Mouse (Mus musculus) kidney, embryonic 15.5 days (tissue): ENCODE measurements around the gene Mgat5b. TPM values are rescaled to one million over a fixed set of nuclear protein-coding genes. Genes with fewer than 3 reads are reported as not detected.

ENCODE experiments used
- ATAC-seq: fragments of 200-750 bp; cut with Nextera tagmentation; replicated peaks from 2 replicates; pipeline ENCODE4 v1.8.0; 2017; ENCODE audit warnings: moderate TSS enrichment; ENCODE audit not compliant: low FRiP score
- H3K27ac ChIP-seq: fragments of 300-500 bp; sonication (generic); 2 replicates; pipeline ENCODE4 v1.5.1; 2015; ENCODE audit warnings: mild to moderate bottlenecking, inconsistent platforms
- H3K27me3 ChIP-seq: fragments of 300-500 bp; sonication (generic); 2 replicates; pipeline ENCODE4 v1.6.1; 2015; ENCODE audit warnings: inconsistent platforms
- H3K36me3 ChIP-seq: fragments of 300-500 bp; sonication (generic); 2 replicates; pipeline ENCODE4 v1.6.1; 2015; ENCODE audit warnings: inconsistent platforms
- H3K4me1 ChIP-seq: fragments of 300-500 bp; sonication (generic); 2 replicates; pipeline ENCODE4 v1.6.1; 2015; ENCODE audit warnings: inconsistent platforms
- H3K4me2 ChIP-seq: fragments of 300-500 bp; sonication (generic); 2 replicates; pipeline ENCODE4 v1.6.1; 2015; ENCODE audit warnings: moderate library complexity, mild to moderate bottlenecking, inconsistent platforms
- H3K4me3 ChIP-seq: fragments of 300-500 bp; sonication (generic); replicated peaks from 2 replicates; pipeline ENCODE4 v1.5.1; 2015; ENCODE audit warnings: mild to moderate bottlenecking, inconsistent platforms
- H3K9ac ChIP-seq: fragments of 300-500 bp; sonication (generic); 2 replicates; pipeline ENCODE4 v1.6.1; 2015; ENCODE audit warnings: mild to moderate bottlenecking, inconsistent platforms
- H3K9me3 ChIP-seq: fragments of 300-500 bp; sonication (generic); replicated peaks from 2 replicates; pipeline ENCODE4 v1.6.1; 2016; ENCODE audit warnings: inconsistent platforms
- WGBS: fragments of 180-500 bp; shearing (Covaris S2); methylation state at CpG from one replicate; pipeline ENCODE4 v1.1.7; 2015; ENCODE audit warnings: mixed read lengths; 5-methylcytosine and 5-hydroxymethylcytosine counted together
- polyA plus RNA-seq: library from polyadenylated mRNA; unstranded; fragments of >200 nt; fragmentation: Nextera tagmentation; extraction: Ambion mirVana; gene quantifications from 2 replicates; pipeline ENCODE4 v1.2.1, GENCODE M21; 2015

Mgat5b gene
- polyA plus RNA-seq, 1 experiment from 2014 or later = 0.43 TPM

- H3K4me1 ChIP-seq = peaks cover 22% of the 10 kb centered on the region
- H3K36me3 ChIP-seq = no peaks in the 10 kb centered on the region
- no peak overlapping the region for H3K27ac ChIP-seq
- H3K9ac ChIP-seq = no peak overlapping the region
- H3K4me3 ChIP-seq = no peak overlapping the region
- H3K4me2 ChIP-seq = no peak overlapping the region
- peaks cover 21% of the 10 kb centered on the region for H3K27me3 ChIP-seq
- 0 out of 2 replicates have a peak, but pooled peaks cover 4% of the 10 kb centered on the region for H3K9me3 ChIP-seq
- no peak for ATAC-seq
- WGBS = 60% methylated on average over 2 of the region's 2 CpGs
These were observed 102.4 kb downstream of the Mgat5b start for GRCm38 (mm10) chr11:117021026-117021425.

- ATAC-seq = no peak
- H3K27me3 ChIP-seq = peaks cover 9% of the 10 kb centered on the region; the same call in 1 of the 2 replicates
- no peaks in the 10 kb centered on the region for H3K36me3 ChIP-seq
- H3K4me2 ChIP-seq = no peak overlapping the region
- H3K4me3 ChIP-seq = no peak overlapping the region
- no peak overlapping the region for H3K9ac ChIP-seq
- H3K27ac ChIP-seq = no peak overlapping the region
- 0 out of 2 replicates have a peak, but pooled peaks cover 4% of the 10 kb centered on the region for H3K4me1 ChIP-seq
- 95% methylated on average over 3 of the region's 3 CpGs for WGBS
- 0 out of 2 replicates have a peak, but pooled peaks cover 4% of the 10 kb centered on the region for H3K9me3 ChIP-seq
These were observed 104.9 kb downstream of the Mgat5b start for GRCm38 (mm10) chr11:117023537-117023936.

- ATAC-seq = no peak; the same call in 1 of the 2 replicates
- Histone ChIP-seq H3K9me3 (0 out of 2 replicates have a peak, but pooled peaks cover 4% of the 10 kb centered on the region), H3K9ac (no peak overlapping the region), H3K4me2 (no peak overlapping the region), H3K36me3 (no peaks in the 10 kb centered on the region), H3K27ac (no peak overlapping the region), H3K4me3 (no peak overlapping the region), H3K4me1 (peaks cover 15% of the 10 kb centered on the region; the same call in 1 of the 2 replicates), H3K27me3 (0 out of 2 replicates have a peak, but pooled peaks cover 12% of the 10 kb centered on the region)
- 39% methylated on average over 10 of the region's 10 CpGs for WGBS
These were observed 109.0 kb downstream of the Mgat5b start for GRCm38 (mm10) chr11:117027681-117028080.

GRCm38 (mm10) chr11:117028861-117029568 lies 110.4 kb downstream of the Mgat5b start:
- Histone ChIP-seq H3K9ac (no peak overlapping the region), H3K4me2 (no peak overlapping the region), H3K4me3 (no peak overlapping the region), H3K36me3 (no peaks in the 10 kb centered on the region), H3K4me1 (peaks cover 15% of the 10 kb centered on the region; the same call in 1 of the 2 replicates), H3K27ac (no peak overlapping the region), H3K27me3 (0 out of 2 replicates have a peak, but pooled peaks cover 12% of the 10 kb centered on the region), H3K9me3 (no peaks in the 10 kb centered on the region)
- ATAC-seq = no peak
- 69% methylated on average over 19 of the region's 19 CpGs for WGBS

GRCm38 (mm10) chr11:117029569-117029955 lies 110.9 kb downstream of the Mgat5b start:
- Histone ChIP-seq H3K4me3 (no peak overlapping the region), H3K27me3 (0 out of 2 replicates have a peak, but pooled peaks cover 12% of the 10 kb centered on the region), H3K27ac (no peak overlapping the region), H3K9ac (no peak overlapping the region), H3K9me3 (no peaks in the 10 kb centered on the region), H3K36me3 (no peaks in the 10 kb centered on the region), H3K4me2 (no peak overlapping the region), H3K4me1 (peaks cover 15% of the 10 kb centered on the region; the same call in 1 of the 2 replicates)
- no peak for ATAC-seq
- WGBS = 87% methylated on average over 3 of the region's 3 CpGs

GRCm38 (mm10) chr11:117030018-117030417 lies 111.4 kb downstream of the Mgat5b start:
- no peak overlapping the region for H3K27ac ChIP-seq
- H3K36me3 ChIP-seq = no peaks in the 10 kb centered on the region
- 16% methylated on average over 3 of the region's 3 CpGs for WGBS

GRCm38 (mm10) chr11:117030471-117031101 lies 111.9 kb downstream of the Mgat5b start:
- WGBS = 39% methylated on average over 8 of the region's 8 CpGs
- H3K4me2 ChIP-seq = no peak overlapping the region
- H3K27ac ChIP-seq = 0 out of 2 replicates have a peak overlapping the region, but pooled peaks have one; percentile 32
- H3K4me3 ChIP-seq = no peak overlapping the region
- no peak for ATAC-seq
- H3K9me3 ChIP-seq = no peaks in the 10 kb centered on the region
- H3K4me1 ChIP-seq = peaks cover 21% of the 10 kb centered on the region
- no peaks in the 10 kb centered on the region for H3K36me3 ChIP-seq
- H3K27me3 ChIP-seq = 0 out of 2 replicates have a peak, but pooled peaks cover 12% of the 10 kb centered on the region
- no peak overlapping the region for H3K9ac ChIP-seq

More at GRCm38 (mm10) chr11:117030018-117030417, 111.4 kb downstream of the Mgat5b start:
- no peak overlapping the region for H3K4me3 ChIP-seq
- H3K4me1 ChIP-seq = peaks cover 15% of the 10 kb centered on the region
- no peak overlapping the region for H3K4me2 ChIP-seq
- ATAC-seq = no peak
- H3K9ac ChIP-seq = no peak overlapping the region
- no peaks in the 10 kb centered on the region for H3K9me3 ChIP-seq
- H3K27me3 ChIP-seq = 0 out of 2 replicates have a peak, but pooled peaks cover 12% of the 10 kb centered on the region

- H3K4me3 ChIP-seq = no peak overlapping the region
- no peak overlapping the region for H3K4me2 ChIP-seq
- no peaks in the 10 kb centered on the region for H3K36me3 ChIP-seq
- no peak overlapping the region for H3K9ac ChIP-seq
- H3K27ac ChIP-seq = no peak overlapping the region
- 0 out of 2 replicates have a peak, but pooled peaks cover 12% of the 10 kb centered on the region for H3K27me3 ChIP-seq
- WGBS = 40% methylated on average over 4 of the region's 4 CpGs
- no peaks in the 10 kb centered on the region for H3K9me3 ChIP-seq
- no peak for ATAC-seq
- peaks cover 28% of the 10 kb centered on the region for H3K4me1 ChIP-seq
These were observed 112.6 kb downstream of the Mgat5b start for GRCm38 (mm10) chr11:117031249-117031648.

- 0 out of 2 replicates have a peak overlapping the region, but pooled peaks have one; percentile 2 for H3K4me2 ChIP-seq
- H3K9ac ChIP-seq = no peak overlapping the region
- no peaks in the 10 kb centered on the region for H3K36me3 ChIP-seq
- peak overlapping the region; percentile 64 for H3K27ac ChIP-seq
- no peaks in the 10 kb centered on the region for H3K9me3 ChIP-seq
- H3K4me1 ChIP-seq = peaks cover 46% of the 10 kb centered on the region
- WGBS = 14% methylated on average over 11 of the region's 11 CpGs
- ATAC-seq = peak; percentile 40
- peaks cover 3% of the 10 kb centered on the region; the same call in 1 of the 2 replicates for H3K27me3 ChIP-seq
- H3K4me3 ChIP-seq = no peak overlapping the region
These were observed 117.1 kb downstream of the Mgat5b start for GRCm38 (mm10) chr11:117035661-117036336.
